Mouse (Mus musculus) intestine, postnatal 0 days (tissue): ENCODE data around the gene 9130023H24Rik. TPM values are rescaled to one million over a fixed set of nuclear protein-coding genes. Genes with fewer than 3 reads are reported as not detected.

Experiments
- ATAC-seq: fragments of 200-750 bp; cut with Nextera tagmentation; 2 replicates; pipeline ENCODE4 v1.8.0; 2017; ENCODE audit warnings: mild to moderate bottlenecking, moderate TSS enrichment, moderate library complexity
- H3K27ac ChIP-seq: fragments of 300-500 bp; sonication (generic); 2 replicates; pipeline ENCODE4 v1.5.1; 2014; ENCODE audit warnings: mild to moderate bottlenecking, low read depth, low read length, moderate library complexity
- H3K27me3 ChIP-seq: fragments of 300-500 bp; sonication (generic); replicated peaks from 2 replicates; pipeline ENCODE4 v1.6.1; 2014; ENCODE audit warnings: low read length, mixed read lengths; ENCODE audit not compliant: control insufficient read depth, insufficient read depth
- H3K36me3 ChIP-seq: fragments of 300-500 bp; sonication (generic); 2 replicates; pipeline ENCODE4 v1.6.1; 2014; ENCODE audit warnings: mild to moderate bottlenecking, moderate library complexity; ENCODE audit not compliant: control insufficient read depth, insufficient read depth
- H3K4me1 ChIP-seq: fragments of 300-500 bp; sonication (generic); replicated peaks from 2 replicates; pipeline ENCODE4 v1.6.1; 2014; ENCODE audit warnings: antibody characterized with exemption, low read length, mixed read lengths; ENCODE audit not compliant: control insufficient read depth, insufficient read depth
- H3K4me2 ChIP-seq: fragments of 300-500 bp; sonication (generic); replicated peaks from 2 replicates; pipeline ENCODE4 v1.6.1; 2014; ENCODE audit warnings: low read depth, mild to moderate bottlenecking, moderate library complexity
- H3K4me3 ChIP-seq: fragments of 300-500 bp; sonication (generic); 2 replicates; pipeline ENCODE4 v1.5.1; 2014; ENCODE audit warnings: low read depth, low read length
- H3K9ac ChIP-seq: fragments of 300-500 bp; sonication (generic); 2 replicates; pipeline ENCODE4 v1.6.1; 2014; ENCODE audit warnings: mild to moderate bottlenecking, low read depth, low read length
- H3K9me3 ChIP-seq: fragments of 300-500 bp; sonication (generic); 2 replicates; pipeline ENCODE4 v1.6.1; 2016; ENCODE audit warnings: mixed run types; ENCODE audit not compliant: control insufficient read depth
- CTCF ChIP-seq: sonication (generic); IDR thresholded peaks from 2 replicates; pipeline ENCODE4 v1.5.1; 2016; ENCODE audit warnings: low read depth, mild to moderate bottlenecking, control low read depth, antibody characterized with exemption, moderate library complexity
- WGBS: fragments of 180-500 bp; shearing (Covaris S2); extraction: QIAGEN DNeasy Blood & Tissue Kit; methylation state at CpG from one replicate; pipeline ENCODE4 v1.1.7; 2014; 5-methylcytosine and 5-hydroxymethylcytosine counted together
- polyA plus RNA-seq: library from polyadenylated mRNA; unstranded; fragments of >200 nt; fragmentation: Nextera tagmentation; extraction: Ambion mirVana; gene quantifications from 2 replicates; pipeline ENCODE4 v1.2.1, GENCODE M21; 2015

The 9130023H24Rik gene
- polyA plus RNA-seq, 1 experiment from 2014 or later: 3.6 TPM

GRCm38 (mm10) chr7:128256783-128257334 lies 19.0 kb upstream of the 9130023H24Rik start:
- 30% methylated on average over 5 of the region's 5 CpGs for WGBS
- no peak overlapping the region for H3K4me3 ChIP-seq
- 0 out of 2 replicates have a peak, but pooled peaks cover 3% of the 10 kb centered on the region for H3K4me1 ChIP-seq
- no peak for ATAC-seq
- H3K4me2 ChIP-seq: no peak overlapping the region
- TF ChIP-seq CTCF: no peak
- H3K36me3 ChIP-seq: peaks cover 15% of the 10 kb centered on the region; the same call in 1 of the 2 replicates
- no peak overlapping the region for H3K27ac ChIP-seq
- no peak overlapping the region for H3K9ac ChIP-seq
- H3K9me3 ChIP-seq: no peaks in the 10 kb centered on the region
- H3K27me3 ChIP-seq: no peaks in the 10 kb centered on the region

GRCm38 (mm10) chr7:128255757-128256156 lies 17.9 kb upstream of the 9130023H24Rik start:
- Histone ChIP-seq H3K9ac (no peak overlapping the region), H3K4me2 (no peak overlapping the region), H3K27ac (no peak overlapping the region), H3K4me3 (no peak overlapping the region), H3K9me3 (no peaks in the 10 kb centered on the region), H3K27me3 (no peaks in the 10 kb centered on the region), H3K36me3 (peaks cover 16% of the 10 kb centered on the region; the same call in 1 of the 2 replicates), H3K4me1 (0 out of 2 replicates have a peak, but pooled peaks cover 3% of the 10 kb centered on the region)
- ATAC-seq: no peak
- no peak for TF ChIP-seq CTCF
- WGBS: 77% methylated on average over 5 of the region's 5 CpGs

- no peaks in the 10 kb centered on the region for H3K9me3 ChIP-seq
- H3K4me2 ChIP-seq: no peak overlapping the region
- no peak overlapping the region for H3K27ac ChIP-seq
- no peak overlapping the region for H3K4me3 ChIP-seq
- no peak for TF ChIP-seq CTCF
- no peak for ATAC-seq
- H3K9ac ChIP-seq: no peak overlapping the region
- H3K4me1 ChIP-seq: 0 out of 2 replicates have a peak, but pooled peaks cover 6% of the 10 kb centered on the region
- 43% methylated on average over 2 of the region's 2 CpGs for WGBS
- no peaks in the 10 kb centered on the region for H3K27me3 ChIP-seq
- H3K36me3 ChIP-seq: peaks cover 17% of the 10 kb centered on the region; the same call in 1 of the 2 replicates
Observed at GRCm38 (mm10) chr7:128254978-128255377, 17.1 kb upstream of the 9130023H24Rik start.

- no peaks in the 10 kb centered on the region for H3K9me3 ChIP-seq
- H3K27ac ChIP-seq: no peak overlapping the region
- TF ChIP-seq CTCF: no peak
- H3K9ac ChIP-seq: no peak overlapping the region
- H3K36me3 ChIP-seq: peaks cover 19% of the 10 kb centered on the region; the same call in 1 of the 2 replicates
- peak overlapping the region; percentile 7; the same call in 1 of the 2 replicates for H3K4me3 ChIP-seq
- 16% methylated on average over 24 of the region's 24 CpGs for WGBS
- no peaks in the 10 kb centered on the region for H3K27me3 ChIP-seq
- H3K4me1 ChIP-seq: 0 out of 2 replicates have a peak, but pooled peaks cover 6% of the 10 kb centered on the region
- peak overlapping the region; percentile 41 for H3K4me2 ChIP-seq
- no peak for ATAC-seq
Observed at GRCm38 (mm10) chr7:128252609-128253008, 14.8 kb upstream of the 9130023H24Rik start.

GRCm38 (mm10) chr7:128251946-128252345 lies 14.1 kb upstream of the 9130023H24Rik start:
- no peak overlapping the region for H3K9ac ChIP-seq
- H3K36me3 ChIP-seq: peaks cover 19% of the 10 kb centered on the region; the same call in 1 of the 2 replicates
- H3K4me2 ChIP-seq: peak overlapping the region; percentile 17; the same call in 1 of the 2 replicates
- no peak overlapping the region for H3K4me3 ChIP-seq
- WGBS: 48% methylated on average over 12 of the region's 12 CpGs
- ATAC-seq: no peak
- 0 out of 2 replicates have a peak, but pooled peaks cover 6% of the 10 kb centered on the region for H3K4me1 ChIP-seq
- TF ChIP-seq CTCF: no peak
- no peaks in the 10 kb centered on the region for H3K27me3 ChIP-seq
- no peaks in the 10 kb centered on the region for H3K9me3 ChIP-seq
- no peak overlapping the region for H3K27ac ChIP-seq

GRCm38 (mm10) chr7:128249998-128250397 lies 12.2 kb upstream of the 9130023H24Rik start:
- no peak for TF ChIP-seq CTCF
- H3K9me3 ChIP-seq: no peaks in the 10 kb centered on the region
- no peak for ATAC-seq
- H3K4me2 ChIP-seq: no peak overlapping the region
- H3K9ac ChIP-seq: no peak overlapping the region
- H3K27ac ChIP-seq: no peak overlapping the region
- 0 out of 2 replicates have a peak, but pooled peaks cover 6% of the 10 kb centered on the region for H3K4me1 ChIP-seq
- no peaks in the 10 kb centered on the region for H3K27me3 ChIP-seq
- H3K4me3 ChIP-seq: no peak overlapping the region
- H3K36me3 ChIP-seq: peaks cover 19% of the 10 kb centered on the region; the same call in 1 of the 2 replicates
- 58% methylated on average over 5 of the region's 5 CpGs for WGBS
